Mouse (Mus musculus) forebrain, embryonic 16.5 days (tissue): ENCODE measurements around the gene Bcl6. TPM values are rescaled to one million over a fixed set of nuclear protein-coding genes. Genes with fewer than 3 reads are reported as not detected.
A peak's percentile ranks its signal among the peaks of the same experiment; 100 is the strongest.

Experiments
- ATAC-seq: fragments of 200-750 bp; cut with Nextera tagmentation; 2 replicates; pipeline ENCODE4 v1.8.0; 2017; ENCODE audit warnings: mild to moderate bottlenecking, moderate library complexity
- H3K27ac ChIP-seq: fragments of 300-500 bp; sonication (generic); 2 replicates; pipeline ENCODE4 v1.5.1; 2014; ENCODE audit warnings: low read length, control low read depth
- H3K27me3 ChIP-seq: fragments of 300-500 bp; sonication (generic); replicated peaks from 2 replicates; pipeline ENCODE4 v1.6.1; 2014; ENCODE audit warnings: low read length; ENCODE audit not compliant: control insufficient read depth, insufficient read depth
- H3K36me3 ChIP-seq: fragments of 300-500 bp; sonication (generic); 2 replicates; pipeline ENCODE4 v1.6.1; 2014; ENCODE audit not compliant: control insufficient read depth, insufficient read depth
- H3K4me1 ChIP-seq: fragments of 300-500 bp; sonication (generic); replicated peaks from 2 replicates; pipeline ENCODE4 v1.6.1; 2014; ENCODE audit warnings: low read length; ENCODE audit not compliant: control insufficient read depth, insufficient read depth
- H3K4me2 ChIP-seq: fragments of 300-500 bp; sonication (generic); 2 replicates; pipeline ENCODE4 v1.6.1; 2014; ENCODE audit warnings: mild to moderate bottlenecking, low read length, control low read depth
- H3K4me3 ChIP-seq: fragments of 300-500 bp; sonication (generic); replicated peaks from 2 replicates; pipeline ENCODE4 v1.5.1; 2014; ENCODE audit warnings: mild to moderate bottlenecking, low read length, control low read depth
- H3K9ac ChIP-seq: fragments of 300-500 bp; sonication (generic); replicated peaks from 2 replicates; pipeline ENCODE4 v1.6.1; 2014; ENCODE audit warnings: low read depth, low read length, control low read depth
- H3K9me3 ChIP-seq: fragments of 300-500 bp; sonication (generic); 2 replicates; pipeline ENCODE4 v1.6.1; 2016; ENCODE audit warnings: low read length; ENCODE audit not compliant: control insufficient read depth
- WGBS: fragments of 180-500 bp; shearing (Covaris S2); extraction: QIAGEN DNeasy Blood & Tissue Kit; methylation state at CpG from one replicate; pipeline ENCODE4 v1.1.7; 2014; 5-methylcytosine and 5-hydroxymethylcytosine counted together
- polyA plus RNA-seq: library from polyadenylated mRNA; unstranded; fragments of >200 nt; fragmentation: Nextera tagmentation; extraction: Ambion mirVana; gene quantifications from 2 replicates; pipeline ENCODE4 v1.2.1, GENCODE M21; 2015

Bcl6 gene
- polyA plus RNA-seq, 1 experiment from 2014 or later: 2.4 TPM

DNA sequence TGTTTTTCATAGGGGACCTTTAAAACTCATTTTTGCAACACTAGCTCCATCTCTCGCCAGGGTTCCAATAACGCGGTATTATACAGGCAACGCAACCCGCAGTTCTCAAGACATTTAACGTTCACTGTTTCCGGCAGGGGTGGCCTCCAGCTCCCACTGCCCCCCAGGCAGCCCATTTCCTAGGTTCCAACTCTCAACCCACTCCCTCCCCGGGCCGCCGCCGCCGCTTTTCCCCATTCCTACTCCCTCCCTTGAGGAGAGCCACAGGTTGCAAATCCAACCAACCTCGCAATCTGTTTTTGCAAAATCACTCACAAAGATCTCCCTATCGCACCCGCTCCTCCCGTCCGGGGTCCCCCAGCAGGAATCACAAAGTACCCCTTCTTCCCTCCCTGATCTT lies 1.8 kb downstream of the Bcl6 start:
- Histone ChIP-seq H3K27ac (peak overlapping the region; percentile 99), H3K4me2 (peak overlapping the region; percentile 89), H3K9me3 (no peaks in the 10 kb centered on the region), H3K27me3 (0 out of 2 replicates have a peak, but pooled peaks cover 6% of the 10 kb centered on the region), H3K4me3 (peak overlapping the region; percentile 79), H3K4me1 (peaks cover 48% of the 10 kb centered on the region), H3K9ac (peak overlapping the region; percentile 86), H3K36me3 (no peaks in the 10 kb centered on the region)
- no peak for ATAC-seq
- WGBS: 1% methylated on average over 17 of the region's 17 CpGs

DNA sequence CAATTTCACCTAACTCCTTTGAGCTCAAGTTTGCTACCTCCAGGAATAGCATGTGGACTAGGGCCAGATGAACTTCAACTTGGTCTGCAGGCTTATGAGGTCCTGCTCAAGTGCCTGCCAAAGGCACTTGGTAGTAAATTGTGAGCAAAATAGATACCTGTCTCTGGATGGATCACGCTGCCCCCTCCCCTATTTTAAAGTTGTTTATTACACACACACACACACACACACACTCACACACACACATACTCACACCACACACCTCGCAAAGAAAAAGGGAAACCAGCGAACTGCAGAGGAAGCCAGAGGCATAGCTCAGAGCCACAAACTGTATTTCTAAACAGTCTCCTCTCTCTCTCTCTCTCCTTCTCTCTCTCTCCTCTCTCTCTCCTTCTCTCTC lies 2.5 kb downstream of the Bcl6 start:
- H3K9ac ChIP-seq: peak overlapping the region; percentile 86
- peak overlapping the region; percentile 99 for H3K27ac ChIP-seq
- no peaks in the 10 kb centered on the region for H3K9me3 ChIP-seq
- peaks cover 51% of the 10 kb centered on the region for H3K4me1 ChIP-seq
- H3K27me3 ChIP-seq: peaks cover 6% of the 10 kb centered on the region; the same call in 1 of the 2 replicates
- peak overlapping the region; percentile 79 for H3K4me3 ChIP-seq
- WGBS: 6% methylated on average over 3 of the region's 3 CpGs
- ATAC-seq: no peak
- no peaks in the 10 kb centered on the region for H3K36me3 ChIP-seq
- peak overlapping the region; percentile 89 for H3K4me2 ChIP-seq

DNA sequence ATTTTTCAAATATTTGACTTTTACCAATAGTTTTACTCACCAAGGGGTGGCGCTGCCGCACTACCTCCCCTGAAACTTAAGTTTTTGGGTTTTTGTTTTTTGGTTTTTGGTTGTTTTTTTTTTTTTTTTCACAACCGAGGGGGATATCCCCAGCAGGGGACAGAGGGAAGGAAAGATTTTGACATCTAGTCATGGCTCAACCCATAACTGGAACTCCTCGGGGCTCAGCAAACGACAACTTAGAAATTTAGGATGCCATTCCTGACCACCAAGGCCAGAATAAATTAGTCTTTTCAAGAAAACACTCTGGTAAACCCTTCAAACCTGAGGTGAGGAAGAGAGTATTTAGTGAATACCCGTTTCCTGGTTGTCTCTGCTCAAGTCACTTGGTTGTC lies 3.2 kb downstream of the Bcl6 start:
- peaks cover 6% of the 10 kb centered on the region; the same call in 1 of the 2 replicates for H3K27me3 ChIP-seq
- peaks cover 53% of the 10 kb centered on the region for H3K4me1 ChIP-seq
- no peak overlapping the region for H3K9ac ChIP-seq
- 2% methylated on average over 6 of the region's 6 CpGs for WGBS
- peak overlapping the region; percentile 79 for H3K4me3 ChIP-seq
- no peaks in the 10 kb centered on the region for H3K36me3 ChIP-seq
- H3K4me2 ChIP-seq: peak overlapping the region; percentile 89
- ATAC-seq: no peak
- H3K9me3 ChIP-seq: no peaks in the 10 kb centered on the region
- H3K27ac ChIP-seq: no peak overlapping the region

DNA sequence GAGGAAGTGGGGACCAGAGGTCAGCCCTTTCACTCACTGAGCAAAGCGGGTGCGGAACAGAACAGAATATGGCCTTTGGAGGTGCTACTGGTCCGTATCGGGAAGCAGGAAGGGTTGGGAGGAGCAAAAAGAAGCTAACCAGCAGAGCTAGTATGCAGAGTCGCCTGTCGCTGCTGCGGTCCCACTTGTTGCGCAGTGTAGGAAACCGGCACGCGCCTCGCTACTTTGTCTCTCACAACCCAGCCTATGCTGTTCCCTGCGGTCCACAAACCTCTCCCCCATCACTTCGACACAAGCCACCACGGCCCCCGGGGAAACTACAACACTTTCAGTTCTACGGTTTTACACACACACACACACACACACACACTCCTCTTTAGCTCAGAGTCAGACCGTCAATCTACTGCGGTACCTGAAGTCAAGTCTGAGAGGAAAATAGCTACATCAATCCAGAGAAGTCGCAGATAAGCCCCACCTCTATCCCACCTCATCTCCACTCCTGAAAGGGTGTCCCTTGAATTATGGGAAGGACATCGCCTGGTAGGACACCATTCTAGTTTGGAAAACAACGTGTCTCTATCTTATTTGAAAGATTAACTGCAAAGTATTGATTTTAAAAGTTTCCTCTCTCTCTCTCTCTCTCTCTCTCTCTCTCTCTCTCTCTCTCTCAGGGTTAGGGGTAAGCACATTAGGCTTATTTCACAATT lies 3.7 kb downstream of the Bcl6 start:
- no peaks in the 10 kb centered on the region for H3K36me3 ChIP-seq
- H3K27ac ChIP-seq: peak overlapping the region; percentile 56
- H3K4me2 ChIP-seq: peak overlapping the region; percentile 89
- peak overlapping the region; percentile 45 for H3K9ac ChIP-seq
- H3K4me3 ChIP-seq: peak overlapping the region; percentile 79
- no peaks in the 10 kb centered on the region for H3K9me3 ChIP-seq
- WGBS: under 1% methylated on average over 22 of the region's 22 CpGs
- H3K27me3 ChIP-seq: peaks cover 6% of the 10 kb centered on the region; the same call in 1 of the 2 replicates
- H3K4me1 ChIP-seq: peaks cover 48% of the 10 kb centered on the region
- ATAC-seq: no peak

DNA sequence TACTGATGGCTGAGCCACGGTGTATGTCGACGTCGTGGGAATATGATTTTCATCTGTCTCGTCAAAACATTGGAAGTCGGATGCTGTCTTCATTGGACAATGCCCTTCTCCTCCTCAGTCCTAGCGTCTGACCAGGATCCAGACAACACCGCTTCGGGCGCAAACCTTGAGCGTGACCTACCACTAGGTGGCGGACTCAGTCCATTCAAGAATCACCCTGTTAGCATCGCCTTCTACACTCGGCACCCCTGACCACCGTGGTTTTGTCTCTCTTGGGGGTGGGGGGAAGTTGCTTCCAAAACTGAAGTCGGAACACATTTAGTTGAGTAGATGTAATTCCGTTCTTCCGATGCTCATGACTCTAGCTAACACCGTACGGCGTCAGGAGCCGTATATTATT lies 4.5 kb downstream of the Bcl6 start:
- Histone ChIP-seq H3K4me3 (peak overlapping the region; percentile 79), H3K36me3 (no peaks in the 10 kb centered on the region), H3K27me3 (peaks cover 11% of the 10 kb centered on the region), H3K4me1 (peaks cover 48% of the 10 kb centered on the region), H3K27ac (peak overlapping the region; percentile 13; the same call in 1 of the 2 replicates), H3K9me3 (no peaks in the 10 kb centered on the region), H3K9ac (no peak overlapping the region; the same call in 1 of the 2 replicates), H3K4me2 (peak overlapping the region; percentile 89)
- peak; percentile 34 for ATAC-seq
- WGBS: under 1% methylated on average over 22 of the region's 22 CpGs

DNA sequence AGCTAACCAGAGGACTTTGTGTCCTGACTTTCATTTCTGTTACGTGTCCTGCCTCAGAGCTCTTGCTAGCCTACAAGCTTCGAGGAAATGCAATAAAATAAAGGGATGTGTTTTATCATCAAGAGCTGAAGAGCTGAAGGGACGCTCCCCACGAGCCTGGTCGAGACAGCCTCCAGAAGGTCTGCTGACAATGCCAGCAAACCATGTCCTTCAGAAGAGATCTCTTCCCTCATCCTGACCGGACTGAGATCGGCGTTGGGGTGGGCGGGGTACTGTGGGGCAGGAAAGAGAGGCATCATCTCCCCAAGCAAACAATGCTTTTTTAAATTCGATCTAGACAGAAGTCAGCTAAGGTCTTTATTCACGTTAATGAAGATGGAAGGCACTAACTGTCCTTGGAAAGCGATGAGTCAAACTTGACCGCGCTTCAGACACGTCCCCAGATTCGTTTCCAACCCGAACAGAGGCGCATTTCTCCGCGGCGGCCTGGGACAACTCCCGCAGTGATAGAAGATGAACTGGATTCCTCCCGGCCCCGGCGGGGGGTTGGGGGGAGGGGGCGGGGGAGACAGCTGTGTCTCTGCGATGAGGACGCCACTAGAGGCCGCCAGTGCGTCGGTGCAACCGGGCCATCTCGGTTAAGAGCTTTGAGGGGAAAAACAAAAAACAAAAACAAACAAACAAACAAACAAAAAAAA lies 5.6 kb downstream of the Bcl6 start:
- peaks cover 48% of the 10 kb centered on the region for H3K4me1 ChIP-seq
- peak overlapping the region; percentile 51 for H3K27ac ChIP-seq
- H3K4me2 ChIP-seq: peak overlapping the region; percentile 89
- H3K4me3 ChIP-seq: peak overlapping the region; percentile 79
- peaks cover 14% of the 10 kb centered on the region for H3K27me3 ChIP-seq
- H3K36me3 ChIP-seq: no peaks in the 10 kb centered on the region
- peak overlapping the region; percentile 42 for H3K9ac ChIP-seq
- ATAC-seq: no peak
- H3K9me3 ChIP-seq: no peaks in the 10 kb centered on the region
- under 1% methylated on average over 33 of the region's 33 CpGs for WGBS

DNA sequence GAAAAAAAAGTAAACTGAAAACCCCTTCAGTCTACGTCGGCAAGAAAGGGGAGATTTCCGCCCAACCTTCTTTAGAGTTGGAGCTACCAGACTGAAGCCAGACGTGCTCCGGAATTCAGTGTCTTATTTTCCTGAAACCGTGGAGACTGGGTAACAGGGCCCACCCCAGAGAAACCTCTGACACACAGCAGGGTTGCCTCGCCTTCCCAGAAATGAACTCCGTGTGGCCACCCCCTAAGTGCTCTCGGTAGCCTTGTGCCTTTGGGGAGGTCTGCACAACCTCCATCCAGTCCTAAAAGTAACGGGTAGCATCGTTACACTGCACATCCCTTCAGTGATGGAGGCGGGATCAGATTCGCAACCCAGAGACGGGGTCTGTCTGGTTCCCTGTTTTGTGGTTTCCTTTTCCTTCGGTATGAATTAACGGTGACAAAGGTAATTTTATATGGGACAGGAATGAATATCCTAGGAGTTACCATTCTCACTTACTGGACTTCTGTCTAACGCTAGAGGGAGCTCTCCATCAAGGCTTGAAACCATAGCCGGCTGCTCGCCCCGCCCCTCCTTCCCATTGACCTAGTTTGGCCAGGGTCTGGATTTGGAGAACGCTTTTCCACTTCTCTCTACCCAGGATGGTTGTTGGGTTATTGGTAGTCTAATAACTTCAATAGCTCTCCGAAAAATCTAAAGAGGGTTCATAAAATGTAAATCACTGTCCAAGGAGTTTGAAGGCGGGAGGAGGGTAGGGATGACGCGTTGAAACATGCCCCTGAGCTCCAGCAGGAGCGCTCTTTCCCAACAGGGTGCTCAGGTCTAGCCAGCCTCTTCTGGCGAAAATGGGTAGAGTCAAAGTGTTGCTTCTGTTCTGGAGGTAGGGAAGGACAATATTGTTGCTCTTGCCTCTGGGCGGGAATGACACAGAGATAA lies 6.5 kb downstream of the Bcl6 start:
- Histone ChIP-seq H3K36me3 (no peaks in the 10 kb centered on the region), H3K9ac (peak overlapping the region; percentile 42), H3K9me3 (no peaks in the 10 kb centered on the region), H3K27ac (peak overlapping the region; percentile 51; the same call in 1 of the 2 replicates), H3K27me3 (peaks cover 14% of the 10 kb centered on the region), H3K4me2 (peak overlapping the region; percentile 89), H3K4me3 (peak overlapping the region; percentile 79), H3K4me1 (peaks cover 48% of the 10 kb centered on the region)
- 3% methylated on average over 28 of the region's 28 CpGs for WGBS
- ATAC-seq: peak; percentile 73

DNA sequence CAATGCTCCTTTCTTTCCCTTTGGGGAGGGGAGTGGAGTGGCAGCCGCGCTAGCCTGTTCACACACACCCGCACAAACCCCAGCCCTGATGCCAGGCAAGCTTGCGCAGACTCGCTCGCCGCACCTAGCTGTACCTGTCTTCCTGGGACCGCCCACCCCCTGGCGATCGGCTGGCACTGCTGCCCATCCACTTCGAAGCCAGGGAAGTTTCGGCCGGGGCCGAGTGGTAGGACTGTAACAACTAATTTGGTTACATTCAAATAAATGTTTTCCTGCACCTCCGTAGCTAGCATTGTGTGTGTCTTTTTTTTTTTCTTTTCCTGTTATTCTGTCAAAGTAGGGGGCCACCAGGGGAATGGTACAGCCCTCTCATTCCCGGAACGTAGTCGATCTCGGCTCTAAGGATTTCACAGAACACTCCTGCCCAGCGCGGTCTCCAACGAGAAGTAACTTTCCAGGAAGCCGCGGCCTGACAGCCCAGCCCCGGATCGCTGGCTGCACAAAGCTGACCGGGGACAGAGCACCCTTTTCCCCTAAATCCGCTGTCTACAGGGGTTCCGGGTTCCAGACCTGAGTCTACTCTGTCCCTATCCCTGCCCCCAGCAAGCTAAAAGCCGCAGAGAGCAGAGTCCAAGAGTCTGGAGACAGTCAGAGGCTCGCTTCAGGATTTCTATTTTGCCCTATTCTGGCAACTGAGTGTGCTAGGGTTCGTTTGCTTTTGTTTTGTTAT lies 7.5 kb downstream of the Bcl6 start:
- Histone ChIP-seq H3K27ac (no peak overlapping the region), H3K4me3 (peak overlapping the region; percentile 79), H3K9ac (peak overlapping the region; percentile 51), H3K9me3 (no peaks in the 10 kb centered on the region), H3K4me2 (peak overlapping the region; percentile 89), H3K36me3 (no peaks in the 10 kb centered on the region), H3K4me1 (peaks cover 44% of the 10 kb centered on the region), H3K27me3 (peaks cover 11% of the 10 kb centered on the region)
- WGBS: 1% methylated on average over 32 of the region's 32 CpGs
- no peak for ATAC-seq
